Mouse (Mus musculus): ENCODE measurements at regions not wholly inside any gene's neighbourhood (a gene's known extent, or its start where the extent isn't known, plus 50 kb on each side); places are given as distances from the start of the nearest gene placed in this dataset.

- Histone ChIP-seq H3K4me1 (ENCODE audit: insufficient read depth) (no peaks in the 10 kb centered on the region), H3K27me3 (ENCODE audit: insufficient read depth, low read length) (no peaks in the 10 kb centered on the region), H3K9ac (no peak overlapping the region), H3K4me3 (ENCODE audit: low read depth, low read length) (no peak overlapping the region), H3K27ac (ENCODE audit: low read depth, low read length) (no peak overlapping the region), H3K4me2 (ENCODE audit: low read depth) (no peak overlapping the region), H3K9me3 (ENCODE audit: low read length) (no peaks in the 10 kb centered on the region), H3K36me3 (ENCODE audit: insufficient read depth) (no peaks in the 10 kb centered on the region)
- no peak for TF ChIP-seq CTCF (IDR thresholded peaks at IDR 0.05; ENCODE audit: low read depth)
- no peak for ATAC-seq
- WGBS = 81% methylated on average over 16 of the region's 16 CpGs
- DNase-seq = no peak
Observed at GRCm38 (mm10) chr8:26504319-26505035, 385.1 kb downstream of the Gm45692 start.

- Histone ChIP-seq H3K27ac (ENCODE audit: low read depth, low read length) (no peak overlapping the region), H3K36me3 (ENCODE audit: insufficient read depth) (no peaks in the 10 kb centered on the region), H3K4me2 (ENCODE audit: low read depth) (no peak overlapping the region), H3K4me1 (ENCODE audit: insufficient read depth) (no peaks in the 10 kb centered on the region), H3K9ac (no peak overlapping the region), H3K4me3 (ENCODE audit: low read depth, low read length) (no peak overlapping the region), H3K9me3 (ENCODE audit: low read length) (no peaks in the 10 kb centered on the region), H3K27me3 (ENCODE audit: insufficient read depth, low read length) (no peaks in the 10 kb centered on the region)
- peak; percentile 36; the same call in 1 of the 2 replicates for ATAC-seq
- 50% methylated on average over 12 of the region's 12 CpGs for WGBS
- no peak for TF ChIP-seq CTCF (IDR thresholded peaks at IDR 0.05; ENCODE audit: low read depth)
- DNase-seq = peak; percentile 52
Observed at GRCm38 (mm10) chr8:26507611-26508070, 388.3 kb downstream of the Gm45692 start.

- no peaks in the 10 kb centered on the region for H3K27me3 ChIP-seq (ENCODE audit: insufficient read depth, low read length)
- no peak overlapping the region for H3K4me3 ChIP-seq (ENCODE audit: low read depth, low read length)
- no peak overlapping the region for H3K9ac ChIP-seq
- H3K4me1 ChIP-seq (ENCODE audit: insufficient read depth) = no peaks in the 10 kb centered on the region
- no peak overlapping the region for H3K27ac ChIP-seq (ENCODE audit: low read depth, low read length)
- ATAC-seq (no peak), DNase-seq (no peak)
- H3K36me3 ChIP-seq (ENCODE audit: insufficient read depth) = no peaks in the 10 kb centered on the region
- H3K4me2 ChIP-seq (ENCODE audit: low read depth) = no peak overlapping the region
- TF ChIP-seq CTCF (IDR thresholded peaks at IDR 0.05; ENCODE audit: low read depth) = no peak
- 82% methylated on average over 3 of the region's 3 CpGs for WGBS
- no peaks in the 10 kb centered on the region for H3K9me3 ChIP-seq (ENCODE audit: low read length)
Observed at GRCm38 (mm10) chr8:26509254-26509653, 389.9 kb downstream of the Gm45692 start.

- no peaks in the 10 kb centered on the region for H3K36me3 ChIP-seq (ENCODE audit: insufficient read depth)
- WGBS = 87% methylated on average over 7 of the region's 7 CpGs
Observed at GRCm38 (mm10) chr8:26513001-26513400, 393.7 kb downstream of the Gm45692 start.

GRCm38 (mm10) chr8:26524237-26524636 lies 404.9 kb downstream of the Gm45692 start:
- no peak for DNase-seq
- no peak for TF ChIP-seq CTCF (IDR thresholded peaks at IDR 0.05; ENCODE audit: low read depth)
- 98% methylated on average over 2 of the region's 2 CpGs for WGBS
- Histone ChIP-seq H3K9me3 (ENCODE audit: low read length) (no peaks in the 10 kb centered on the region), H3K4me1 (ENCODE audit: insufficient read depth) (no peaks in the 10 kb centered on the region), H3K4me2 (ENCODE audit: low read depth) (no peak overlapping the region), H3K27ac (ENCODE audit: low read depth, low read length) (no peak overlapping the region), H3K9ac (no peak overlapping the region), H3K27me3 (ENCODE audit: insufficient read depth, low read length) (no peaks in the 10 kb centered on the region), H3K36me3 (ENCODE audit: insufficient read depth) (no peaks in the 10 kb centered on the region), H3K4me3 (ENCODE audit: low read depth, low read length) (no peak overlapping the region)
- no peak for ATAC-seq

More at GRCm38 (mm10) chr8:26513001-26513400, 393.7 kb downstream of the Gm45692 start:
- Histone ChIP-seq H3K27ac (ENCODE audit: low read depth, low read length) (no peak overlapping the region), H3K9me3 (ENCODE audit: low read length) (no peaks in the 10 kb centered on the region), H3K4me1 (ENCODE audit: insufficient read depth) (no peaks in the 10 kb centered on the region), H3K4me3 (ENCODE audit: low read depth, low read length) (no peak overlapping the region), H3K27me3 (ENCODE audit: insufficient read depth, low read length) (no peaks in the 10 kb centered on the region), H3K4me2 (ENCODE audit: low read depth) (no peak overlapping the region), H3K9ac (no peak overlapping the region)
- DNase-seq = no peak
- ATAC-seq = no peak
- no peak for TF ChIP-seq CTCF (IDR thresholded peaks at IDR 0.05; ENCODE audit: low read depth)

- Histone ChIP-seq H3K4me1 (ENCODE audit: insufficient read depth) (no peaks in the 10 kb centered on the region), H3K4me2 (ENCODE audit: low read depth) (no peak overlapping the region), H3K9me3 (ENCODE audit: low read length) (no peaks in the 10 kb centered on the region), H3K36me3 (ENCODE audit: insufficient read depth) (no peaks in the 10 kb centered on the region), H3K27ac (ENCODE audit: low read depth, low read length) (no peak overlapping the region), H3K27me3 (ENCODE audit: insufficient read depth, low read length) (no peaks in the 10 kb centered on the region), H3K9ac (no peak overlapping the region), H3K4me3 (ENCODE audit: low read depth, low read length) (no peak overlapping the region)
- DNase-seq (no peak), ATAC-seq (no peak)
- 20% methylated on average over 10 of the region's 10 CpGs for WGBS
- no peak for TF ChIP-seq CTCF (IDR thresholded peaks at IDR 0.05; ENCODE audit: low read depth)
Observed at GRCm38 (mm10) chr8:26526474-26527185, 407.3 kb downstream of the Gm45692 start.

GRCm38 (mm10) chr8:26527186-26527580 lies 407.8 kb downstream of the Gm45692 start:
- TF ChIP-seq CTCF (IDR thresholded peaks at IDR 0.05; ENCODE audit: low read depth) = no peak
- Histone ChIP-seq H3K4me2 (ENCODE audit: low read depth) (no peak overlapping the region), H3K27ac (ENCODE audit: low read depth, low read length) (no peak overlapping the region), H3K4me1 (ENCODE audit: insufficient read depth) (no peaks in the 10 kb centered on the region), H3K4me3 (ENCODE audit: low read depth, low read length) (no peak overlapping the region), H3K9ac (no peak overlapping the region), H3K9me3 (ENCODE audit: low read length) (no peaks in the 10 kb centered on the region), H3K36me3 (ENCODE audit: insufficient read depth) (no peaks in the 10 kb centered on the region), H3K27me3 (ENCODE audit: insufficient read depth, low read length) (no peaks in the 10 kb centered on the region)
- no peak for ATAC-seq
- DNase-seq = no peak
- 70% methylated on average over 5 of the region's 5 CpGs for WGBS
